Mouse (Mus musculus) layer of hippocampus, adult 11-12 months (tissue): Measurements from ENCODE around the gene Dock7.

Experiments
- DNase-seq: peaks from one replicate; pipeline ENCODE4 v3.0.0; 2022; ENCODE audit warnings: low spot score

Gene Dock7

GRCm38 (mm10) chr4:99121123-99121755 is 524 bp upstream of the Dock7 start:
- DNase-seq: no peak

- no peak for DNase-seq
These were observed 1.7 kb downstream of the Dock7 start for GRCm38 (mm10) chr4:99119051-99119450.

GRCm38 (mm10) chr4:99115797-99116196 is 4.9 kb downstream of the Dock7 start:
- no peak for DNase-seq

GRCm38 (mm10) chr4:99111670-99112069 is 9.0 kb downstream of the Dock7 start:
- DNase-seq: no peak

GRCm38 (mm10) chr4:99108817-99109216 is 11.9 kb downstream of the Dock7 start:
- no peak for DNase-seq

- no peak for DNase-seq
These were observed 17.9 kb downstream of the Dock7 start for GRCm38 (mm10) chr4:99102846-99103245.

- no peak for DNase-seq
These were observed 20.0 kb downstream of the Dock7 start for GRCm38 (mm10) chr4:99100724-99101123.

DNA sequence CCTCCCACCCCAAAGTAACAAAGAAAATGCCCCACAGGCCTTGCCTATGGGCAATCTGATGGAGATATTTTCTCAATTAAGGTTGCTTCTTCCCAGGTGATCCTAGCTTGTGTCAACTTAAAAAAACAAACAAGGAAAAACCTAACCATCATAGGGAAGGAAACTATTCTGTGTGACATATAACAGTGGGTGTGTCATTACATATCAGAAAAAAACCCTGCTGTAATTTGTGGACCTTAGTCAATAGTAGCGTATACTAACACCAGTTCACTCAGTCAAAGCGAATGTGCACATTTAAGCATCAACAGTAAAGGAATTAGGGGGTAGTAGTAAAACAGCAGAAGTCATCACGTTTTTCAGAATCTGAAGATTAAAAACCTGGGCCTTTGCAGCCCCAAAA is 28.9 kb downstream of the Dock7 start:
- DNase-seq: no peak

DNA sequence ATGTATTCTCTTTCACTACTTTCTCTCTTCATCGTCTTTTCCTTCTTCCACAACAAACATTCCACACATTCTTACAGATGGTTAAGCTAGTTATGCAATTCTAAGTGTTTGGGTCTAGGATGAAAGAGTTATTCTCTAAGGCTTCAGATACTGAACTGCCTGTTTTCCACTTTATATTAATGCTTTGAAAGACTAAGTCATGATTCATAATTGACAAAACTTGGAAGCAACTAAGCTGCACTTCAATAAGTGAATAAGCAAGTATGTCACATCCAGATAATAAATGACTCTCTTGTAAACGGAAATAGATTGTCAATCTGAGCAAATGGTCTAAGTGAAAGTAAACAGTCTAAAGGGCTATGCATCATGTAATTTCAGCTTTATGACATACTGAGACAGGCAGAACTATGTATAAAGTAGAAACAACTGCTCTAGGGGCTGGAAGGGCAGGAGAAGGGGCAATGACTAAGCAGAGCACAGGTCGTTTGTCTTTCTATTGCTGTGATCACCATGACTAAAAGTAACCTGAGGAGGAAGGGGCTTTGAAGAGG is 29.5 kb downstream of the Dock7 start:
- DNase-seq: no peak

DNA sequence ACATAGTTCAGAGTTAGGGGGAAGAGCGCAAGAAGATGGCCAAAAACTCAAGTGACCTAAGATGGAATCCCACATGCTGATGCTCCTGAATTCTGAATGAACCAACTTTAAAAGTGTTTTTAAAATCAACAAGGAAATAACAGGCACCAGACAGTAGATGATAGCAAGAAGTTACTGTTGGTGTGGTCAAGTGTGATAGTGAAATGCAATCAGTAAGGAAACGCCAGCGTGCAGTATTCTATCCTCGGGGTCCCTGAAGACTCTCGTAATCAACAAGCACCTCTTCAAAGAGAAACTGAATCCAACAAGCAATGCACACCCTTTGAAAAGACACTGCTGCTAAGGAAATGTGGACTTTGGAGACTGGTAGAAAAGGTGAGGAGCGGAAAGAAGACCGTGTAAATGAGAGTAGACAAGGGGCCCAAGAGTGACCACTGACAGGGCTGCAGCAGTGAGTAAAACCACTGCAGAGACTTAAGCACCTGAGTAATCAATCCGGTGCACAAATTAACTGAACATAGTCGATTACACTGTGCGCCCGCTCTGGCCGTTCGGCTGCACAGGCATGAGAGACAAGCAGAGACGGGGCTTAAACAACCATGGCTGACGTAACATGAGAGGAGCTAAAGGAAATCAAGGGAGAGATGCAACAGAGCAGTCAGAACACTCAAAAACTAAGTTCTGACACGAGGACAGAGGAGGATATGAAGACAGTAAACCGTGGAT is 32.8 kb downstream of the Dock7 start:
- no peak for DNase-seq

- DNase-seq: no peak
These were observed 36.9 kb downstream of the Dock7 start for GRCm38 (mm10) chr4:99083862-99084261.

DNA sequence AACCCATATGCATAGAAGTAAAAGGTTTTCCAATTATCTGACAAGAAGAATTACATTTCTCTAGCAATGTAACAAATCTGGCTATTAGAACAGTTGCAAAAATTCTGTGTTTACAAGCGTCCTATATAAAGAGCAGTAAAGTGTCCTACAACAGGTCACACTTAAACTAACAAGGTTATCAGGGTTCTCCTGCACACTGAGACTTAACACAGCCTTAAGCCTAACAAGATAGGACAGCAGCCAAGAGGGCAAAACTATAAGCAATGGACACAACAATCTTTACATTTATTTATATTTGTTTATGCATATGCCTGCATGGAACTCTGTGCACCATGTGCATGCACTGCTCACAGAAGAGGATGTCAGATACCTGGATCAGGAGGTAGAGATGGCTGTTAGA is 39.5 kb downstream of the Dock7 start:
- DNase-seq: no peak

DNA sequence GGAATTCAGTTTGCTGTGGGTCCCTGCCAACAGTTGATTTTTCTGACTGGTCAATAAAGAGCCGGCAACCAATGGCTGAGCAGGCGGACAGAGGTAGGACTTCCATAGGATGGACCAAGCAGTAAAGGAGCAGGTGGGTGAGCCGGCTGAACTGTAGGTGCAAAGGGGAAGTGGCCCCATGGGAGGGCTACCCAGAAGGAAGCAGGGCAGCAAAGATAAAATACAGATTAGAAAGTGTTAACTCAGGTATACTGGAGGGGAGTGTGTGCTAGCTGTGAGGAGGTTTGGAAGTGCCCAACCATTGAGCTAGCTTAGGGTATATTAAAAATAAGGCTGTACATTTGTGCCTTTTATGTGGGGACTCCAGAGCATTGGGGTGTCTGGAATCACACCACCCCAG is 42.7 kb downstream of the Dock7 start:
- no peak for DNase-seq

DNA sequence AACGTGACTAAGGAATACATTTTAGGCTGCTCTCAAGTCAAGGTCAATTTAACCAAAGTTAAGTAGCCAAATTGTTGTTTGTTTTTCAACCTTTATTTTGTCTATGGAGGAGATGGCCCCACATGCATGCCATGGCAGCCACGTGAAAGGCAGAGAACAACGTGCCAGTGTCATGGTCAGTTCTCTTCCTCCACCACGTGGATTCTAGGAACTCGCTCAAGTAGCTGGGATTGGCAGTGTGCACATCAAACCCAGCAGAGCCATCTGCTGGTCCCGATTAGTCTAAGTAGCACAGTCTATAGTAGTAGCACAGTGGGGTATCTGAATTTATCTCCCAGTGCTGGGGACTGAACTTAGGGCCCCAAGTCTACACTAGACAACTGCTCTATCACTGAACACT is 51.9 kb downstream of the Dock7 start:
- DNase-seq: no peak

GRCm38 (mm10) chr4:99064524-99064923 is 56.2 kb downstream of the Dock7 start:
- no peak for DNase-seq

GRCm38 (mm10) chr4:99048581-99048980 is 72.1 kb downstream of the Dock7 start:
- DNase-seq: no peak

GRCm38 (mm10) chr4:99046471-99046870 is 74.2 kb downstream of the Dock7 start:
- no peak for DNase-seq

DNA sequence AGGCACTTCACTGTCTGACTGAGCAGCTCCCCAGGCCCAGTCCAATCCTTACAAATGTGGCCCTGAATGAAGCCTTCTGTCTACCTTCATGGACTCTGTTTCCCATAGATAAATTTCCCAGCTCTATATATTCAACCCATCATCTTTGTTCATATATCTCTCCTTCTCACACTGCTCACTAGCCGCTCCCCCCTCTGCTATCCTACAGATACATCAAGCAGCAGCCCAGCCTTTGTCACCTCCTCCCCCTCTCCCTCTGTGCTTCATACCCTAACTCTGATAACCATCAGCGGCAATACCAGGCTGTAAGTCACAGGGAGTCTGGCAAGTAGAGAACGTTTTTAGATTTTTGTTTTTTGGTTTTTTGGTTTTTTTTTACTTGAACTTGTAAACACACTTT is 75.9 kb downstream of the Dock7 start:
- no peak for DNase-seq

DNA sequence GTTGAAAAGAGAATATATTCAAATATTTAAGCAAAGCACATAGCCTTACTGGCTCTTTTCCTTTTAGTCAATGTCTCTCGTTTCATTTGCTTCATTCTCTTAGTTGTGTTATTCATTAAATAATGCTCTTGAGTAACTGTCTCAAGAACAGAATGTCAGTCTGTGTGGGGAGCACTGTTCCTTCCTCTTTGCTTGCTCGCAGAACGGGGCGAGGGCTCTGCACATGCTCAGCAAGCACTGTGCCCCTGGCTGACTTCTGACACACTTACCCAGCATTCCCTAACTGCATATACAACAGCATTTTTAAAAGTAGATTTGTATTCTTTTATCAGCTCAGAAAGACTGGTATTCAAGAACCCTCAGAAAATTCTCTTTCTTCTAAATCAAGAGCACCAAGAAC is 87.8 kb downstream of the Dock7 start:
- DNase-seq: no peak

GRCm38 (mm10) chr4:99030686-99031085 is 90.0 kb downstream of the Dock7 start, which contains the start of gene Angptl3:
Gene Angptl3, plus strand, starts transcription at chr4:99030954.
- DNase-seq: no peak

DNA sequence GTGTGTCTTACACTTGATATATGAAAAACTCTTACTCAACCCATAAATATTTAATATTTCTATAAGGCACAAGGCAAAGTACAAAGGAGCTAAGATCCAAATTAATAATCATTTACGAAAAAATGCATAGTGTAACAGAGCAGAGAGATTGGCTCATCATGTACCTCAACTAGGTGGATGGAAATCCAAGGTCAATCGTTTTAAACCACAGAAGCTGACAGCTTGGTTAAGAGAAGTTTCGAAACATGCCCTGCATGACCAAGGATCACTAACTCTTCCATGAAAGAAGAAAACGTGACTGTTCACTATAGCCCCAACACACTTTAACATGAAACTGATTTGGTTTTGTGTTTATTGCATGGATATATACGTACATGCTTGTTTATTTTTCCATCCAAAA is 92.3 kb downstream of the Dock7 start:
- DNase-seq: no peak

- no peak for DNase-seq
These were observed 98.5 kb downstream of the Dock7 start for GRCm38 (mm10) chr4:99022221-99022620.

- DNase-seq: no peak
These were observed 109.7 kb downstream of the Dock7 start for GRCm38 (mm10) chr4:99011039-99011438.

- DNase-seq: no peak
These were observed 114.4 kb downstream of the Dock7 start for GRCm38 (mm10) chr4:99006319-99006718.
